Mouse (Mus musculus): ENCODE data around the gene Arhgap45.

GRCm38 (mm10) chr10:80047041-80047565, 30.6 kb downstream of the Arhgap45 start, which contains the start of gene Gpx4:
- no peak for TF ChIP-seq EP300 (IDR thresholded peaks at IDR 0.05)
- TF ChIP-seq CTCF (IDR thresholded peaks at IDR 0.05), result no peak

Measured in lung, postnatal 0 days (tissue).